Mouse (Mus musculus) stomach, embryonic 16.5 days (tissue): ENCODE measurements around the gene Acat1. TPM values are rescaled to one million over a fixed set of nuclear protein-coding genes. Genes with fewer than 3 reads are reported as not detected.

Experiments
- ATAC-seq: fragments of 200-750 bp; cut with Nextera tagmentation; 2 replicates; pipeline ENCODE4 v1.8.0; 2017; ENCODE audit warnings: moderate number of reproducible peaks, moderate TSS enrichment; ENCODE audit not compliant: insufficient read depth, low FRiP score
- H3K27ac ChIP-seq: fragments of 300-500 bp; sonication (generic); 2 replicates; pipeline ENCODE4 v1.5.1; 2014; ENCODE audit warnings: low read length
- H3K27me3 ChIP-seq: fragments of 300-500 bp; sonication (generic); 2 replicates; pipeline ENCODE4 v1.6.1; 2014; ENCODE audit warnings: low read length, control low read depth, mixed read lengths; ENCODE audit not compliant: control insufficient read depth, insufficient read depth
- H3K36me3 ChIP-seq: fragments of 300-500 bp; sonication (generic); 2 replicates; pipeline ENCODE4 v1.6.1; 2014; ENCODE audit warnings: low read length; ENCODE audit not compliant: control insufficient read depth, insufficient read depth
- H3K4me1 ChIP-seq: fragments of 300-500 bp; sonication (generic); 2 replicates; pipeline ENCODE4 v1.6.1; 2014; ENCODE audit warnings: low read length, control low read depth, mixed read lengths; ENCODE audit not compliant: control insufficient read depth, insufficient read depth
- H3K4me2 ChIP-seq: fragments of 300-500 bp; sonication (generic); 2 replicates; pipeline ENCODE4 v1.6.1; 2014; ENCODE audit warnings: low read depth, low read length, mixed read lengths
- H3K4me3 ChIP-seq: fragments of 300-500 bp; sonication (generic); replicated peaks from 2 replicates; pipeline ENCODE4 v1.5.1; 2014; ENCODE audit warnings: mild to moderate bottlenecking, low read length
- H3K9ac ChIP-seq: fragments of 300-500 bp; sonication (generic); 2 replicates; pipeline ENCODE4 v1.6.1; 2014; ENCODE audit warnings: low read length
- H3K9me3 ChIP-seq: fragments of 300-500 bp; sonication (generic); replicated peaks from 2 replicates; pipeline ENCODE4 v1.6.1; 2016; ENCODE audit warnings: low read length, control low read depth; ENCODE audit not compliant: control insufficient read depth
- WGBS: fragments of 180-500 bp; shearing (Covaris S2); extraction: QIAGEN DNeasy Blood & Tissue Kit; methylation state at CpG from one replicate; pipeline ENCODE4 v1.1.7; 2014; 5-methylcytosine and 5-hydroxymethylcytosine counted together
- polyA plus RNA-seq: library from polyadenylated mRNA; unstranded; fragments of >200 nt; fragmentation: Nextera tagmentation; extraction: Ambion mirVana; gene quantifications from 2 replicates; pipeline ENCODE4 v1.2.1, GENCODE M21; 2015

Gene Acat1
- polyA plus RNA-seq, 1 experiment from 2014 or later = 141 TPM

GRCm38 (mm10) chr9:53603384-53603783 lies 6.8 kb downstream of the Acat1 start:
- H3K9ac ChIP-seq = no peak overlapping the region
- H3K27ac ChIP-seq = peak overlapping the region; percentile 47; the same call in 1 of the 2 replicates
- 74% methylated on average over 1 of the region's 1 CpGs for WGBS
- peaks cover 4% of the 10 kb centered on the region; the same call in 1 of the 2 replicates for H3K4me1 ChIP-seq
- no peak for ATAC-seq
- no peak overlapping the region for H3K4me2 ChIP-seq
- no peaks in the 10 kb centered on the region for H3K36me3 ChIP-seq
- H3K4me3 ChIP-seq = no peak overlapping the region
- no peaks in the 10 kb centered on the region for H3K9me3 ChIP-seq
- no peaks in the 10 kb centered on the region for H3K27me3 ChIP-seq

- ATAC-seq = no peak
- H3K4me2 ChIP-seq = no peak overlapping the region
- no peaks in the 10 kb centered on the region for H3K36me3 ChIP-seq
- H3K27ac ChIP-seq = no peak overlapping the region
- no peak overlapping the region for H3K4me3 ChIP-seq
- no peaks in the 10 kb centered on the region for H3K9me3 ChIP-seq
- 82% methylated on average over 2 of the region's 2 CpGs for whole genome bisulfite sequencing
- H3K27me3 ChIP-seq = no peaks in the 10 kb centered on the region
- H3K9ac ChIP-seq = no peak overlapping the region
- peaks cover 4% of the 10 kb centered on the region; the same call in 1 of the 2 replicates for H3K4me1 ChIP-seq
These were observed 8.6 kb downstream of the Acat1 start for GRCm38 (mm10) chr9:53601541-53601940.

- H3K4me2 ChIP-seq = no peak overlapping the region
- no peak for ATAC-seq
- H3K36me3 ChIP-seq = no peaks in the 10 kb centered on the region
- no peak overlapping the region for H3K4me3 ChIP-seq
- H3K27ac ChIP-seq = no peak overlapping the region
- peaks cover 2% of the 10 kb centered on the region; the same call in 1 of the 2 replicates for H3K4me1 ChIP-seq
- no peak overlapping the region for H3K9ac ChIP-seq
- no peaks in the 10 kb centered on the region for H3K27me3 ChIP-seq
- H3K9me3 ChIP-seq = no peaks in the 10 kb centered on the region
- WGBS = 74% methylated on average over 6 of the region's 6 CpGs
These were observed 11.6 kb downstream of the Acat1 start for GRCm38 (mm10) chr9:53598631-53599030.

DNA sequence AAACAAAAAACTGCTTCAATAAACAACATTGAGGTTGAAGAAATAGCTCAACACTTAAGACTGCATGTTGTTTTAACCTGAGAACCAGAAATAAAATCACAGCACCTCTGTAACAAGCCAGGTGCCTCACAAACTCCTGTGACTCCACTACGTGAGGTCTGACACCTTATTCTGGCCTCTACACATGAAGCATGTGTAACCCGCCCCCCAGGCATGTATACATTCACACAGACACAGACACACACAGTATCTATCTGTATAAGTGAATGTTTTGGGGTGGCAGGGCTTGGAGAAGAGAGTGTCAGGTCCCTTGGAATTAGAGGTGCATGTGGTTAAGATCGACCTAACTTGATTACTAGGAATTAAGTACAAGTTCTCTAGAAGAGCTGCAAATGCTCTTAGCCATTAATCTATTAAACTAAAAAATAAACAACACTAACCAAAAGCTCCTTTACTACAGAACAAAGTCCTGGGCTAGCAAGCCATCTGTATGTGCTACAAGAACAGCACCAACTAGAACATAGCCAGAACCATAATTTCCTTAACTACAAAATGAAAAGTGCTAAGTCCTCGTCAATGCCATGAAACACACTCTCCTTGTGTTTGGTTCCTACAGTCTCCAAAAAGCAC lies 13.1 kb downstream of the Acat1 start:
- Histone ChIP-seq H3K4me2 (no peak overlapping the region), H3K36me3 (peaks cover 5% of the 10 kb centered on the region; the same call in 1 of the 2 replicates), H3K4me1 (no peaks in the 10 kb centered on the region), H3K9ac (no peak overlapping the region), H3K27me3 (no peaks in the 10 kb centered on the region), H3K4me3 (no peak overlapping the region), H3K27ac (no peak overlapping the region), H3K9me3 (no peaks in the 10 kb centered on the region)
- WGBS = 87% methylated on average over 4 of the region's 4 CpGs
- no peak for ATAC-seq

DNA sequence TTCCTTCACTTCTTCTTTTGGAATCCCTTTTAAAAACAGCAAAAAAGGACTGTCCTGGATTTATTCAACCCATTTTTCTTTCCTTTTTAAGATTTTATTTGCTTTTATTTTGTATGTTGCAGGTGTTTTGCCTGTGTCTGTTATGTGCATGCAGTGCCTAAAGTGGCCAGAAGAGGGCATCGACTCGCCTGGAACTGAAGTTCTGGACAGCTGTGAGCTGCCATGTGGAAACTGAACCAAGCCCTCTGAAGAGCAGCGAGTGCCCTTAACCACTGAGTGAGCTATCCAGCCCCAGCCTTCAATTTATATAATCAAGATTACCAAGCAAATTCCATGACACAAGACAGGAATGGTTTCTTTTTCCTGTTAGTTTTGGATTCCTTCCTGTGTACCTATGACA lies 15.4 kb downstream of the Acat1 start:
- Histone ChIP-seq H3K9ac (no peak overlapping the region), H3K9me3 (no peaks in the 10 kb centered on the region), H3K4me2 (no peak overlapping the region), H3K4me3 (no peak overlapping the region), H3K4me1 (no peaks in the 10 kb centered on the region), H3K36me3 (peaks cover 5% of the 10 kb centered on the region; the same call in 1 of the 2 replicates), H3K27me3 (no peaks in the 10 kb centered on the region), H3K27ac (no peak overlapping the region)
- WGBS = 11% methylated on average over 3 of the region's 3 CpGs
- no peak for ATAC-seq

- WGBS = 90% methylated on average over 4 of the region's 4 CpGs
- no peaks in the 10 kb centered on the region for H3K4me1 ChIP-seq
- H3K27ac ChIP-seq = no peak overlapping the region
- H3K9me3 ChIP-seq = no peaks in the 10 kb centered on the region
- no peaks in the 10 kb centered on the region for H3K27me3 ChIP-seq
- no peak overlapping the region for H3K9ac ChIP-seq
- H3K4me3 ChIP-seq = no peak overlapping the region
- ATAC-seq = no peak
- no peak overlapping the region for H3K4me2 ChIP-seq
- peaks cover 20% of the 10 kb centered on the region for H3K36me3 ChIP-seq
These were observed 28.3 kb downstream of the Acat1 start for GRCm38 (mm10) chr9:53581870-53582269.

DNA sequence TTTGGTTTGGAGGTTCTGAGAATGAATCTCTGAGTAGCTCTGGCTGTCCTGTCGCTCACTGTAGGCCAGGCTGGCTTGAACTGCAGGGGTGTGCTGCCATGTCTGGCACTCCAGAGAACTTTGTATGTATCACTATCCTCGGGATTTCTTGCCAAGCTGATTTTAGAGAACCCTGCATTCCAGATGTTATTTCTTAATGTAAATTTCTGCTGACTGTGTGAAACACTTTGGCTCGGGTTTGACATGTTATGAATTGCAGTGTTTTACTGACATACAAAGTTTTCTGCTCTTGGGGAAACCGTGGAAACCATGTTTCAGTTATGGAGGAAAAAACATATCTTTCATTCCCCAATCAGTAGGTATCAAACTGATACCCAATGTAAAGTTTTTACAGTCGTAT lies 34.5 kb downstream of the Acat1 start:
- no peaks in the 10 kb centered on the region for H3K27me3 ChIP-seq
- no peak overlapping the region for H3K27ac ChIP-seq
- no peak overlapping the region for H3K4me2 ChIP-seq
- no peaks in the 10 kb centered on the region for H3K4me1 ChIP-seq
- no peak overlapping the region for H3K9ac ChIP-seq
- no peaks in the 10 kb centered on the region for H3K9me3 ChIP-seq
- no peak for ATAC-seq
- no peak overlapping the region for H3K4me3 ChIP-seq
- no peaks in the 10 kb centered on the region for H3K36me3 ChIP-seq
- 49% methylated on average over 5 of the region's 5 CpGs for WGBS

- Histone ChIP-seq H3K27ac (no peak overlapping the region), H3K27me3 (no peaks in the 10 kb centered on the region), H3K4me3 (no peak overlapping the region), H3K9ac (no peak overlapping the region), H3K9me3 (no peaks in the 10 kb centered on the region), H3K36me3 (peaks cover 10% of the 10 kb centered on the region; the same call in 1 of the 2 replicates), H3K4me1 (no peaks in the 10 kb centered on the region), H3K4me2 (no peak overlapping the region)
- WGBS = 90% methylated on average over 7 of the region's 7 CpGs
- ATAC-seq = no peak
These were observed 37.5 kb downstream of the Acat1 start for GRCm38 (mm10) chr9:53572516-53573307.

- no peak overlapping the region for H3K4me2 ChIP-seq
- peaks cover 16% of the 10 kb centered on the region; the same call in 1 of the 2 replicates for H3K36me3 ChIP-seq
- no peak overlapping the region for H3K4me3 ChIP-seq
- WGBS = 85% methylated on average over 6 of the region's 6 CpGs
- H3K9me3 ChIP-seq = no peaks in the 10 kb centered on the region
- H3K27me3 ChIP-seq = no peaks in the 10 kb centered on the region
- ATAC-seq = no peak
- H3K9ac ChIP-seq = no peak overlapping the region
- H3K27ac ChIP-seq = no peak overlapping the region
- H3K4me1 ChIP-seq = no peaks in the 10 kb centered on the region
These were observed 39.5 kb downstream of the Acat1 start for GRCm38 (mm10) chr9:53570662-53571061.
